Mouse (Mus musculus) hindbrain, embryonic 13.5 days (tissue): ENCODE results near the gene Sfswap. TPM values are rescaled to one million over a fixed set of nuclear protein-coding genes. Genes with fewer than 3 reads are reported as not detected.

Source experiments
- ATAC-seq: fragments of 200-750 bp; cut with Nextera tagmentation; 2 replicates; pipeline ENCODE4 v1.8.0; 2017; ENCODE audit warnings: moderate TSS enrichment; ENCODE audit not compliant: low FRiP score
- H3K27ac ChIP-seq: fragments of 300-500 bp; sonication (generic); 2 replicates; pipeline ENCODE4 v1.5.1; 2015; ENCODE audit warnings: inconsistent platforms, mild to moderate bottlenecking, moderate library complexity
- H3K27me3 ChIP-seq: fragments of 300-500 bp; sonication (generic); 2 replicates; pipeline ENCODE4 v1.6.1; 2015; ENCODE audit warnings: mild to moderate bottlenecking, inconsistent platforms
- H3K36me3 ChIP-seq: fragments of 300-500 bp; sonication (generic); 2 replicates; pipeline ENCODE4 v1.6.1; 2015; ENCODE audit warnings: mild to moderate bottlenecking, inconsistent platforms
- H3K4me1 ChIP-seq: fragments of 300-500 bp; sonication (generic); replicated peaks from 2 replicates; pipeline ENCODE4 v1.6.1; 2015; ENCODE audit warnings: inconsistent platforms
- H3K4me2 ChIP-seq: fragments of 300-500 bp; sonication (generic); 2 replicates; pipeline ENCODE4 v1.6.1; 2015; ENCODE audit warnings: inconsistent platforms, mild to moderate bottlenecking, moderate library complexity
- H3K4me3 ChIP-seq: fragments of 300-500 bp; sonication (generic); 2 replicates; pipeline ENCODE4 v1.5.1; 2015; ENCODE audit warnings: mild to moderate bottlenecking, inconsistent platforms
- H3K9ac ChIP-seq: fragments of 300-500 bp; sonication (generic); 2 replicates; pipeline ENCODE4 v1.6.1; 2015; ENCODE audit warnings: mild to moderate bottlenecking, inconsistent platforms
- H3K9me3 ChIP-seq: fragments of 300-500 bp; sonication (generic); 2 replicates; pipeline ENCODE4 v1.6.1; 2016; ENCODE audit warnings: inconsistent platforms
- WGBS: fragments of 180-500 bp; shearing (Covaris S2); methylation state at CpG from one replicate; pipeline ENCODE4 v1.1.7; 2015; 5-methylcytosine and 5-hydroxymethylcytosine counted together
- polyA plus RNA-seq: library from polyadenylated mRNA; unstranded; fragments of >200 nt; fragmentation: Nextera tagmentation; extraction: Ambion mirVana; gene quantifications from 2 replicates; pipeline ENCODE4 v1.2.1, GENCODE M21; 2015

Sfswap gene
- polyA plus RNA-seq, 1 experiment from 2014 or later, result 56.5 TPM

DNA sequence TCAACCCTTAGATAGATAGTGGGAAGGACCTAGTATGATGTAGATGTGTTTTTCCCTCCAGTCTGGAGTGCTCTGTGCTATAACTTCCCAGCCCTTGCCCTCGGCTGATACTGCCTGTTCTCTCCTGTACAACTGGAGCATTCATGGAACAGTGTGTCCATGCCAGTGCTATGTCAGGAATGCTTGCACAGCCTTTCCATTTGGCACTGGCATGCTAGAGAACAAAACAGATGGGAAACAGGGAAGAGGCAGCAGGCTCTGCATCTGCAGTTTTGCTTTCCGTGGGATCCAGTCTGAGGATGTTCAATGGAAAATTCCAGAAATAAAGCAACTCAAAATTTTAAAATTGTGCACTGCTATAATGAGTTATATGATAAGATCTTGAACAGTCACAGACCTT lies 33.5 kb downstream of the Sfswap start:
- H3K4me2 ChIP-seq, result no peak overlapping the region
- H3K4me3 ChIP-seq, result no peak overlapping the region
- ATAC-seq, result no peak
- H3K27me3 ChIP-seq, result no peaks in the 10 kb centered on the region
- H3K27ac ChIP-seq, result no peak overlapping the region
- no peaks in the 10 kb centered on the region for H3K4me1 ChIP-seq
- no peak overlapping the region for H3K9ac ChIP-seq
- H3K36me3 ChIP-seq, result peaks cover 44% of the 10 kb centered on the region
- H3K9me3 ChIP-seq, result no peaks in the 10 kb centered on the region
- WGBS, result 91% methylated on average over 2 of the region's 2 CpGs

DNA sequence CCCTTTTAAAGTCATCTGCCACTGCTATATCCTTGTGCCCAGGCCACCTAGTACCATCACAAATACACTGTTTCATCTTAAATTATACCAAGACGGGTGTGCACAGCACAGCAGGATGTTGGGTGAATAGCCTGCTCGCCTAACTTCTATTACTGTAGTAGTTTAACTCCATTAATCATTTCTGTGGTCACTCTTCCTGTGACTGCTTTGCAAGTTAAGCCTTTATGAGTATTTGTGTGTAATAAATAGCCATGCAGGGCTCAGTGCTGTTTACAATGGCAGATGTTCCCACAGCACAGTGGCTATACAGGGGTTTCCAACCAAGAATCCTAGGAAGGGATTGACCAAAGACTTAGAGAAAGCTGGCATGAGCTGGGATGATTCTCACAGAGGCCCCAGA lies 34.0 kb downstream of the Sfswap start:
- Histone ChIP-seq H3K36me3 (peaks cover 44% of the 10 kb centered on the region), H3K4me2 (no peak overlapping the region), H3K9me3 (no peaks in the 10 kb centered on the region), H3K4me3 (no peak overlapping the region), H3K4me1 (no peaks in the 10 kb centered on the region), H3K27me3 (no peaks in the 10 kb centered on the region), H3K27ac (no peak overlapping the region), H3K9ac (no peak overlapping the region)
- WGBS, result 83% methylated on average over 2 of the region's 2 CpGs
- no peak for ATAC-seq

- no peaks in the 10 kb centered on the region for H3K27me3 ChIP-seq
- no peak overlapping the region for H3K27ac ChIP-seq
- no peak for ATAC-seq
- no peak overlapping the region for H3K4me3 ChIP-seq
- no peak overlapping the region for H3K4me2 ChIP-seq
- 98% methylated on average over 3 of the region's 3 CpGs for WGBS
- H3K9ac ChIP-seq, result no peak overlapping the region
- H3K36me3 ChIP-seq, result peaks cover 46% of the 10 kb centered on the region
- H3K9me3 ChIP-seq, result no peaks in the 10 kb centered on the region
- no peaks in the 10 kb centered on the region for H3K4me1 ChIP-seq
Observed at GRCm38 (mm10) chr5:129535431-129535830, 34.4 kb downstream of the Sfswap start.

- H3K4me3 ChIP-seq, result no peak overlapping the region
- WGBS, result 94% methylated on average over 4 of the region's 4 CpGs
- H3K4me1 ChIP-seq, result no peaks in the 10 kb centered on the region
- no peak for ATAC-seq
- no peak overlapping the region for H3K4me2 ChIP-seq
- H3K9ac ChIP-seq, result no peak overlapping the region
- H3K27ac ChIP-seq, result no peak overlapping the region
- no peaks in the 10 kb centered on the region for H3K9me3 ChIP-seq
- peaks cover 61% of the 10 kb centered on the region for H3K36me3 ChIP-seq
- no peaks in the 10 kb centered on the region for H3K27me3 ChIP-seq
Observed at GRCm38 (mm10) chr5:129538826-129539225, 37.8 kb downstream of the Sfswap start.

DNA sequence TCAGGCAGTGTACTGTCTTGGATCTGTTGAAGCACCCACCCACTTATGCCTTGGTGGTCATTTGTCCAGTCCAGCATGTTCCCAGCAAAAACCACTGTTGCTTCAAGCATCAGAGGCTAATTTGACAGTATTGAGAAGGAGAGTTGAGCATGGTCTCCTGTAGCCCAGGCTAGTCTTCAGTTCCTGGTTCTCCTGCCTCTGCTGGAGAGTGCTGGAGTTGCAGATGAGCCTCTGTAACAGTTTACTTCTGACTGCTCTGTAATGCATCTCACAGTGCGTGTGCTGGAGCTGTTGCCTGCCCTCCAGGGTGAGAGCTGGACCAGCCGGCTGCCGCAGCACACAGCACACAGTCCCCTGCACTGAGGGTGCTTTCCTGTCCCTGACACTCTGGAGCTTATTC lies 41.2 kb downstream of the Sfswap start:
- H3K27me3 ChIP-seq, result no peaks in the 10 kb centered on the region
- H3K9ac ChIP-seq, result no peak overlapping the region
- no peak overlapping the region for H3K4me3 ChIP-seq
- no peaks in the 10 kb centered on the region for H3K9me3 ChIP-seq
- WGBS, result 96% methylated on average over 3 of the region's 3 CpGs
- no peaks in the 10 kb centered on the region for H3K4me1 ChIP-seq
- H3K4me2 ChIP-seq, result no peak overlapping the region
- no peak for ATAC-seq
- H3K36me3 ChIP-seq, result peaks cover 79% of the 10 kb centered on the region
- no peak overlapping the region for H3K27ac ChIP-seq

- H3K4me1 ChIP-seq, result no peaks in the 10 kb centered on the region
- H3K4me3 ChIP-seq, result no peak overlapping the region
- no peak overlapping the region for H3K4me2 ChIP-seq
- H3K36me3 ChIP-seq, result peaks cover 99% of the 10 kb centered on the region
- H3K9me3 ChIP-seq, result no peaks in the 10 kb centered on the region
- WGBS, result 91% methylated on average over 9 of the region's 9 CpGs
- ATAC-seq, result no peak
- no peak overlapping the region for H3K9ac ChIP-seq
- no peak overlapping the region for H3K27ac ChIP-seq
- no peaks in the 10 kb centered on the region for H3K27me3 ChIP-seq
Observed at GRCm38 (mm10) chr5:129545787-129546186, 44.8 kb downstream of the Sfswap start.

DNA sequence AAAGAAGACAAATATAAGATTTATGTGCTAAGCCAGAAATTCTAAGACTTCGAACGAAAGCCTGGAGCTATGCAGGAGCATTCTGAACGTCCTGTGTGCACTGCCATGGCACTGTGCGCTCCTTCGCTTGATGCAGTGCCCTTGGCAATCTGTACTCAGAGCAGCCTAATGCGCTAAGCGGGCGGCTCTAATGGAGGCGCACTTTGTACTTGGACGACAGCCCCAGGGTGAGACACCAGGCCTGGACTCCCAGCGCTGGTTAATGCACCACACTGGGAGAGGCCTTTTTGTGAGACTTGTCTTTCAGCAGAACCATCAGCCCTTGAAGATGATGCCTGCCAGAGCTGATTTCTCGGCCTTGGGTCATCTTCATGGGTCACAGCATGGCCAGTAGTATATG lies 48.7 kb downstream of the Sfswap start:
- 91% methylated on average over 12 of the region's 12 CpGs for WGBS
- no peak for ATAC-seq

GRCm38 (mm10) chr5:129550790-129551189 lies 49.8 kb downstream of the Sfswap start:
- H3K9me3 ChIP-seq, result no peaks in the 10 kb centered on the region
- no peak overlapping the region for H3K4me2 ChIP-seq
- WGBS, result 98% methylated on average over 6 of the region's 6 CpGs
- ATAC-seq, result no peak
- no peak overlapping the region for H3K4me3 ChIP-seq
- no peaks in the 10 kb centered on the region for H3K4me1 ChIP-seq
- H3K27ac ChIP-seq, result no peak overlapping the region
- H3K27me3 ChIP-seq, result no peaks in the 10 kb centered on the region
- H3K9ac ChIP-seq, result no peak overlapping the region
- peaks cover 100% of the 10 kb centered on the region for H3K36me3 ChIP-seq

More for the DNA sequence above, 48.7 kb downstream of the Sfswap start:
- Histone ChIP-seq H3K4me3 (no peak overlapping the region), H3K9me3 (no peaks in the 10 kb centered on the region), H3K36me3 (peaks cover 100% of the 10 kb centered on the region), H3K4me2 (no peak overlapping the region), H3K4me1 (no peaks in the 10 kb centered on the region), H3K27me3 (no peaks in the 10 kb centered on the region), H3K27ac (no peak overlapping the region), H3K9ac (no peak overlapping the region)

- Histone ChIP-seq H3K4me1 (no peaks in the 10 kb centered on the region), H3K27me3 (no peaks in the 10 kb centered on the region), H3K36me3 (peaks cover 99% of the 10 kb centered on the region), H3K4me2 (no peak overlapping the region), H3K9me3 (no peaks in the 10 kb centered on the region), H3K9ac (no peak overlapping the region), H3K4me3 (no peak overlapping the region), H3K27ac (no peak overlapping the region)
- 89% methylated on average over 2 of the region's 2 CpGs for WGBS
- ATAC-seq, result no peak
Observed at GRCm38 (mm10) chr5:129551991-129552390, 51.0 kb downstream of the Sfswap start.

- Histone ChIP-seq H3K9me3 (no peaks in the 10 kb centered on the region), H3K27ac (no peak overlapping the region), H3K27me3 (no peaks in the 10 kb centered on the region), H3K4me2 (no peak overlapping the region), H3K36me3 (peaks cover 97% of the 10 kb centered on the region), H3K4me1 (no peaks in the 10 kb centered on the region), H3K9ac (no peak overlapping the region), H3K4me3 (no peak overlapping the region)
- 97% methylated on average over 6 of the region's 6 CpGs for WGBS
- no peak for ATAC-seq
Observed at GRCm38 (mm10) chr5:129553642-129554041, 52.6 kb downstream of the Sfswap start.

DNA sequence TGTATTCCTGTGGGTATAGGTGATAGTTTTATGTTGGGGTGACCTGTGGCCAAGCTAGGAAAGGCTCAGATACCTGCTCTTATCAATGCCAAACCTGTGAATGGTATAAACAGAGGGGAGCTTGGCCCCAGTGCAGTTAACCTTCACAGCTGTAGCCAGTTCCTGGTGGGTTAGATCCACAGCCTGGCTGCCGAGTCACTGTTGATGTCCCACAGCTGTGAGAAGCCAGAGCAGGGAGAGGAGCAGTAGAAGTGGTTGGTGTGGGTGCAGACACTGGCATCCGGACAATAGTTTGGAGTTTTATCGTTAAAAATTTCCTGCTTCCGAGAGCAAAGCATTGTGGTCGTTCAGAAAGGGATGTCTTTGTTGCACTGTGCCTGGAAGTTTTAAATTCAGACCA lies 57.6 kb downstream of the Sfswap start:
- Histone ChIP-seq H3K27ac (no peak overlapping the region), H3K4me3 (no peak overlapping the region), H3K9ac (no peak overlapping the region), H3K36me3 (peaks cover 95% of the 10 kb centered on the region), H3K4me1 (no peaks in the 10 kb centered on the region), H3K27me3 (no peaks in the 10 kb centered on the region), H3K9me3 (no peaks in the 10 kb centered on the region), H3K4me2 (no peak overlapping the region)
- WGBS, result 94% methylated on average over 5 of the region's 5 CpGs
- ATAC-seq, result no peak

- WGBS, result 63% methylated on average over 11 of the region's 11 CpGs
- Histone ChIP-seq H3K27me3 (no peaks in the 10 kb centered on the region), H3K4me1 (no peaks in the 10 kb centered on the region), H3K4me2 (no peak overlapping the region), H3K9me3 (no peaks in the 10 kb centered on the region), H3K27ac (no peak overlapping the region), H3K4me3 (no peak overlapping the region), H3K36me3 (peaks cover 94% of the 10 kb centered on the region), H3K9ac (no peak overlapping the region)
- ATAC-seq, result no peak
Observed at GRCm38 (mm10) chr5:129559283-129559682, 58.3 kb downstream of the Sfswap start.

GRCm38 (mm10) chr5:129562342-129562741 lies 61.3 kb downstream of the Sfswap start:
- no peak overlapping the region for H3K4me2 ChIP-seq
- peaks cover 95% of the 10 kb centered on the region for H3K36me3 ChIP-seq
- no peak for ATAC-seq
- no peak overlapping the region for H3K9ac ChIP-seq
- 91% methylated on average over 8 of the region's 8 CpGs for WGBS
- no peaks in the 10 kb centered on the region for H3K4me1 ChIP-seq
- H3K27ac ChIP-seq, result no peak overlapping the region
- no peaks in the 10 kb centered on the region for H3K27me3 ChIP-seq
- no peak overlapping the region for H3K4me3 ChIP-seq
- no peaks in the 10 kb centered on the region for H3K9me3 ChIP-seq

DNA sequence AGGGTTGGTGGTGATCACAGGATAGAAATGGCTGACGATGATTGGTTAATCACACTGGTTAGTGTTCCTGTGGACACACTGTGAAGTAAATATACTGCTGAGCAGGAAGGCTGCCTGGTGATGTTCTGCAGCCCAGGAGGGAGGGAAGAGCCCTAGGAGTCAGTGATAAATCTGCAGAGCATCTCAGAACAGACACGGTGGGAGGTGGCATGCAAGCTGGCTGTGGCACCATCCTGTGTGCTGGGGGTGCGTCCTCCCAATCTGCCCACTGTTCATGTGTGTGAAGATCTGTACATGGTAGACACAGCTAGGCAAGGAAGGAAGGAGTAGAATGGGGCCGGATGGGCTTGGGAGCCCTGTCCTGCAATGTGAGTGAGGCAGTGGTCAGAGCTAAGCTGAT lies 67.6 kb downstream of the Sfswap start:
- H3K4me2 ChIP-seq, result no peak overlapping the region
- H3K36me3 ChIP-seq, result peaks cover 92% of the 10 kb centered on the region
- H3K9ac ChIP-seq, result no peak overlapping the region
- no peak overlapping the region for H3K4me3 ChIP-seq
- H3K4me1 ChIP-seq, result no peaks in the 10 kb centered on the region
- WGBS, result 96% methylated on average over 4 of the region's 4 CpGs
- ATAC-seq, result no peak
- no peaks in the 10 kb centered on the region for H3K9me3 ChIP-seq
- H3K27me3 ChIP-seq, result no peaks in the 10 kb centered on the region
- no peak overlapping the region for H3K27ac ChIP-seq
